Mouse (Mus musculus) CD4-positive helper T cell, adult 2 months (primary cell): ENCODE data around the gene Ppil1.

ENCODE experiments used
- DNase-seq: peaks from one replicate; pipeline ENCODE4 v3.0.0-alpha.2; 2012; ENCODE audit warnings: low read depth, missing footprints, low spot score

The Ppil1 gene

GRCm38 (mm10) chr17:29263840-29264633 lies at the start of gene Ppil1:
TSS of gene Ppil1 (minus strand) at chr17:29264186.
- peak; percentile 84 for DNase-seq

GRCm38 (mm10) chr17:29313300-29313699 lies 49.3 kb upstream of the Ppil1 start:
- DNase-seq, result no peak

GRCm38 (mm10) chr17:29312082-29312481 lies 48.1 kb upstream of the Ppil1 start:
- DNase-seq, result no peak

- no peak for DNase-seq
Measured at GRCm38 (mm10) chr17:29311602-29312001, 47.6 kb upstream of the Ppil1 start.

- DNase-seq, result no peak
Measured at GRCm38 (mm10) chr17:29310056-29310623, 46.2 kb upstream of the Ppil1 start.

GRCm38 (mm10) chr17:29305871-29306270 lies 41.9 kb upstream of the Ppil1 start:
- DNase-seq, result no peak

GRCm38 (mm10) chr17:29305058-29305806 lies 41.2 kb upstream of the Ppil1 start:
- DNase-seq, result no peak

GRCm38 (mm10) chr17:29304376-29305057 lies 40.5 kb upstream of the Ppil1 start:
- DNase-seq, result peak; percentile 61

GRCm38 (mm10) chr17:29303856-29304255 lies 39.9 kb upstream of the Ppil1 start:
- no peak for DNase-seq

- peak; percentile 30 for DNase-seq
Measured at GRCm38 (mm10) chr17:29303087-29303486, 39.1 kb upstream of the Ppil1 start.

- no peak for DNase-seq
Measured at GRCm38 (mm10) chr17:29302149-29302548, 38.2 kb upstream of the Ppil1 start.

GRCm38 (mm10) chr17:29301421-29301820 lies 37.4 kb upstream of the Ppil1 start:
- no peak for DNase-seq

- no peak for DNase-seq
Measured at GRCm38 (mm10) chr17:29300926-29301325, 36.9 kb upstream of the Ppil1 start.

GRCm38 (mm10) chr17:29299282-29299681 lies 35.3 kb upstream of the Ppil1 start:
- DNase-seq, result no peak

- no peak for DNase-seq
Measured at GRCm38 (mm10) chr17:29297813-29298212, 33.8 kb upstream of the Ppil1 start.

- DNase-seq, result no peak
Measured at GRCm38 (mm10) chr17:29297321-29297720, 33.3 kb upstream of the Ppil1 start.

- DNase-seq, result no peak
Measured at GRCm38 (mm10) chr17:29295835-29296234, 31.8 kb upstream of the Ppil1 start.

- DNase-seq, result no peak
Measured at GRCm38 (mm10) chr17:29293807-29294605, 30.0 kb upstream of the Ppil1 start.

GRCm38 (mm10) chr17:29292996-29293395 lies 29.0 kb upstream of the Ppil1 start:
- DNase-seq, result no peak

- DNase-seq, result no peak
Measured at GRCm38 (mm10) chr17:29291793-29292192, 27.8 kb upstream of the Ppil1 start.
